Mouse (Mus musculus) fibroblast of lung, adult 2 months (primary cell): ENCODE data around the gene Akap12.

Source experiments
- DNase-seq: peaks from one replicate; pipeline ENCODE4 v3.0.0-alpha.2; 2011; ENCODE audit warnings: low read depth

Akap12 gene

GRCm38 (mm10) chr10:4404895-4405491 lies 138.8 kb downstream of the Akap12 start:
- DNase-seq: no peak

GRCm38 (mm10) chr10:4405511-4405910 lies 139.3 kb downstream of the Akap12 start:
- no peak for DNase-seq

GRCm38 (mm10) chr10:4407191-4407590 lies 141.0 kb downstream of the Akap12 start:
- no peak for DNase-seq
